Mouse (Mus musculus) erythroblast, embryonic 14.5 days (primary cell): ENCODE data around the gene Snx1.

Source experiments
- GATA1 ChIP-seq: IDR thresholded peaks from 2 replicates; pipeline ENCODE4 v1.6.1; 2012; ENCODE audit warnings: low read length, inconsistent platforms, mixed read lengths
- TAL1 ChIP-seq: IDR thresholded peaks from 3 replicates; pipeline ENCODE4 v1.6.1; 2012; ENCODE audit warnings: low read length, inconsistent platforms, mixed read lengths

- TF ChIP-seq GATA1 (no peak), TAL1 (no peak)
These were observed 16.8 kb downstream of the Snx1 start for GRCm38 (mm10) chr9:66109574-66109973.
